Mouse (Mus musculus) liver, embryonic 14.5 days (tissue): Measurements from ENCODE around the gene Ppef2. TPM values are rescaled to one million over a fixed set of nuclear protein-coding genes. Genes with fewer than 3 reads are reported as not detected.

ENCODE experiments used
- ATAC-seq: fragments of 200-750 bp; cut with Nextera tagmentation; 2 replicates; pipeline ENCODE4 v1.8.0; 2017; ENCODE audit warnings: moderate number of reproducible peaks, mild to moderate bottlenecking, moderate library complexity; ENCODE audit not compliant: insufficient read depth
- DNase-seq, 3 experiments: peaks; one replicate each; pipeline ENCODE4 v3.0.0-alpha.2; 2012 to 2013; ENCODE audit warnings: low read depth in 3 of 3, low spot score in 3 of 3
- H3K27ac ChIP-seq: fragments of 300-500 bp; sonication (generic); 2 replicates; pipeline ENCODE4 v1.5.1; 2014; ENCODE audit warnings: moderate library complexity, mild to moderate bottlenecking, control low read depth, inconsistent platforms
- H3K27me3 ChIP-seq: fragments of 300-500 bp; sonication (generic); 2 replicates; pipeline ENCODE4 v1.6.1; 2014; ENCODE audit warnings: mild to moderate bottlenecking, low read length, moderate library complexity; ENCODE audit not compliant: control insufficient read depth, insufficient read depth
- H3K36me3 ChIP-seq: fragments of 300-500 bp; sonication (generic); replicated peaks from 2 replicates; pipeline ENCODE4 v1.6.1; 2014; ENCODE audit warnings: low read depth; ENCODE audit not compliant: control insufficient read depth, insufficient read depth
- H3K4me1 ChIP-seq, 2 experiments: fragments of 200-500 bp in 1 of 2; fragments of 300-500 bp in 1 of 2; sonication (generic) in 1 of 2; replicated peaks; 2 replicates each; pipeline ENCODE4 v1.6.1; 2012 to 2014; ENCODE audit warnings: antibody characterized with exemption in 1 of 2, inconsistent platforms in 1 of 2, low read length in 1 of 2; ENCODE audit not compliant: control insufficient read depth in 2 of 2, insufficient read depth in 2 of 2
- H3K4me2 ChIP-seq: fragments of 300-500 bp; sonication (generic); 2 replicates; pipeline ENCODE4 v1.6.1; 2014; ENCODE audit warnings: low read depth, mild to moderate bottlenecking, control low read depth, moderate library complexity
- H3K4me3 ChIP-seq, 2 experiments: fragments of 200-500 bp in 1 of 2; fragments of 300-500 bp in 1 of 2; sonication (generic) in 1 of 2; 2 replicates each; pipeline ENCODE4 v1.5.1; 2012 to 2014; ENCODE audit warnings: low read depth in 2 of 2, low read length in 2 of 2, mild to moderate bottlenecking in 2 of 2, control low read depth in 1 of 2, inconsistent platforms in 1 of 2, moderate library complexity in 1 of 2; ENCODE audit not compliant: insufficient read depth in 1 of 2
- H3K9ac ChIP-seq: fragments of 300-500 bp; sonication (generic); replicated peaks from 2 replicates; pipeline ENCODE4 v1.6.1; 2014; ENCODE audit warnings: mild to moderate bottlenecking, control low read depth, moderate library complexity
- H3K9me3 ChIP-seq: fragments of 300-500 bp; sonication (generic); 2 replicates; pipeline ENCODE4 v1.6.1; 2016; ENCODE audit warnings: low read length, mixed read lengths; ENCODE audit not compliant: control insufficient read depth
- CTCF ChIP-seq: IDR thresholded peaks from 2 replicates; pipeline ENCODE4 v1.5.1; 2016; ENCODE audit warnings: antibody characterized with exemption, low read depth, control low read depth
- EP300 ChIP-seq: IDR thresholded peaks from 2 replicates; pipeline ENCODE4 v1.6.1; 2016; ENCODE audit warnings: antibody characterized with exemption, low read depth
- WGBS: fragments of 180-500 bp; shearing (Covaris S2); extraction: QIAGEN DNeasy Blood & Tissue Kit; methylation state at CpG from one replicate; pipeline ENCODE4 v1.1.7; 2014; ENCODE audit not compliant: insufficient replicate concordance; 5-methylcytosine and 5-hydroxymethylcytosine counted together
- polyA plus RNA-seq, 2 experiments: library from polyadenylated mRNA; depleted of rRNA in 1 of 2; stranded (reverse) in 1 of 2; unstranded in 1 of 2; fragments of >200 nt; fragmentation: Nextera tagmentation in 1 of 2; extraction: Ambion mirVana in 1 of 2; gene quantifications; 2 replicates each; pipeline versions ENCODE4 v1.2.1 to v1.2.3; 2012 to 2014

Gene Ppef2
- polyA plus RNA-seq, 2 experiments: 0.13 TPM; not detected in 1

DNA sequence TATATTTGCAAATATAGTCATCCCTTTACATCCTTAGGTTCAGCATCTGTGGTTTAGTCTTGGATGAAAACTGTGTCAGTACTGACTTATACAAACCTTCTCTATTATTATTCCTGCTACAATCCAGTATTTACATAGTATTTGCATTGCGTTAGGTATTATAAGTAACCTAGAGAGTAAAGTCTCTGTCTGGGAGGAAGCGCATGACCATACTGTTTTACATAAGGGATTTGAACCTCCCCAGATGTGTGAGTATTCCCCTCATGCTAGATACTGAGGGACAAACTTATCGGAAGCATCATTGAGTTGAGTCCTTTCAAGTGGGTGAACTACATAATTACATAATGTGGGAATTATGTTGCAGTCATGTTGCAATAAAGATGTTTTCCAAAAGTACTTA, 26.6 kb downstream of the Ppef2 start:
- TF ChIP-seq CTCF: no peak
- TF ChIP-seq EP300: no peak
- no peak for DNase-seq

DNA sequence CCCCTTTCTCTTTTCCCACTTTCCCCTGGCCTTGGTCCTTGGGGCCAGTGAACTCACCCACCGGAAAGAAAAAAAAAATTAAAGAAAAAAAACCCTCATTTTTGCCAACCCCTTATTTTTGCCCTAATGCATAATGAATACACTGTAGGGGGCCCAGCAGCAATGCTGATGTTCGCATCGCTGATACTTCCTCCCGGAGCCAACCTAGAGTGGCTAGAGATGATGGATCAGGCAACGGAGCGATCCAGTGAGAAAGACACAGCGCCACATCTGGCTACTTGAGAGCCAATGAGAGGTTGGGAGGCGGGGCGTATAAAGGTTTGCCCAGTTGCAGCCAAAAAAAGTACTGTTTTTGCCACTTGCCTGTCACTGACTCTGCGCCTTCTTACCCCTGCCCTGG, 27.3 kb downstream of the Ppef2 start:
- no peaks in the 10 kb centered on the region for H3K4me1 ChIP-seq

More for the DNA sequence above, 26.6 kb downstream of the Ppef2 start:
- 77% methylated on average over 3 of the region's 3 CpGs for WGBS
- no peak for ATAC-seq
- H3K4me2 ChIP-seq: no peak overlapping the region
- H3K36me3 ChIP-seq: no peaks in the 10 kb centered on the region
- no peak overlapping the region for H3K9ac ChIP-seq
- H3K4me3 ChIP-seq: no peak overlapping the region
- no peaks in the 10 kb centered on the region for H3K9me3 ChIP-seq
- H3K4me1 ChIP-seq: no peaks in the 10 kb centered on the region
- no peak overlapping the region for H3K27ac ChIP-seq
- no peaks in the 10 kb centered on the region; the same call in 1 of the 2 replicates for H3K27me3 ChIP-seq

GRCm38 (mm10) chr5:92227782-92228181, 28.3 kb downstream of the Ppef2 start:
- H3K4me2 ChIP-seq: no peak overlapping the region
- no peak overlapping the region for H3K4me3 ChIP-seq
- no peak overlapping the region for H3K9ac ChIP-seq
- no peaks in the 10 kb centered on the region for H3K4me1 ChIP-seq
- no peaks in the 10 kb centered on the region; the same call in 1 of the 2 replicates for H3K27me3 ChIP-seq
- H3K9me3 ChIP-seq: no peaks in the 10 kb centered on the region
- no peak for TF ChIP-seq CTCF
- TF ChIP-seq EP300: no peak
- WGBS: 60% methylated on average over 7 of the region's 7 CpGs
- no peaks in the 10 kb centered on the region for H3K36me3 ChIP-seq
- DNase-seq (no peak), ATAC-seq (no peak)
- H3K27ac ChIP-seq: no peak overlapping the region

More for the DNA sequence above, 27.3 kb downstream of the Ppef2 start:
- no peak for TF ChIP-seq EP300
- TF ChIP-seq CTCF: no peak
- WGBS: 33% methylated on average over 10 of the region's 10 CpGs
- no peak overlapping the region for H3K4me3 ChIP-seq
- no peak overlapping the region for H3K27ac ChIP-seq
- DNase-seq (no peak), ATAC-seq (no peak)
- no peak overlapping the region for H3K4me2 ChIP-seq
- no peak overlapping the region for H3K9ac ChIP-seq
- H3K9me3 ChIP-seq: no peaks in the 10 kb centered on the region
- no peaks in the 10 kb centered on the region for H3K36me3 ChIP-seq
- no peaks in the 10 kb centered on the region; the same call in 1 of the 2 replicates for H3K27me3 ChIP-seq

GRCm38 (mm10) chr5:92220287-92220902, 35.7 kb downstream of the Ppef2 start:
- no peak overlapping the region for H3K9ac ChIP-seq
- H3K4me3 ChIP-seq: no peak overlapping the region
- H3K4me1 ChIP-seq: no peaks in the 10 kb centered on the region
- WGBS: 66% methylated on average over 8 of the region's 8 CpGs
- no peaks in the 10 kb centered on the region for H3K9me3 ChIP-seq
- H3K4me2 ChIP-seq: no peak overlapping the region
- H3K36me3 ChIP-seq: no peaks in the 10 kb centered on the region
- no peak overlapping the region for H3K27ac ChIP-seq
- DNase-seq: no peak
- no peak for ATAC-seq
- no peaks in the 10 kb centered on the region for H3K27me3 ChIP-seq
- TF ChIP-seq CTCF (no peak), EP300 (no peak)

GRCm38 (mm10) chr5:92219826-92220225, 36.3 kb downstream of the Ppef2 start:
- DNase-seq: no peak
- no peak overlapping the region for H3K9ac ChIP-seq
- H3K27ac ChIP-seq: no peak overlapping the region
- no peaks in the 10 kb centered on the region for H3K27me3 ChIP-seq
- no peak overlapping the region for H3K4me2 ChIP-seq
- 27% methylated on average over 6 of the region's 6 CpGs for WGBS
- no peaks in the 10 kb centered on the region for H3K36me3 ChIP-seq
- no peak overlapping the region for H3K4me3 ChIP-seq
- no peaks in the 10 kb centered on the region for H3K4me1 ChIP-seq
- no peaks in the 10 kb centered on the region for H3K9me3 ChIP-seq
- ATAC-seq: no peak
- TF ChIP-seq EP300: no peak
- TF ChIP-seq CTCF: no peak
